Comparison of ENCODE assay signal across 9 mouse cellular contexts in the genomic region with DNA sequence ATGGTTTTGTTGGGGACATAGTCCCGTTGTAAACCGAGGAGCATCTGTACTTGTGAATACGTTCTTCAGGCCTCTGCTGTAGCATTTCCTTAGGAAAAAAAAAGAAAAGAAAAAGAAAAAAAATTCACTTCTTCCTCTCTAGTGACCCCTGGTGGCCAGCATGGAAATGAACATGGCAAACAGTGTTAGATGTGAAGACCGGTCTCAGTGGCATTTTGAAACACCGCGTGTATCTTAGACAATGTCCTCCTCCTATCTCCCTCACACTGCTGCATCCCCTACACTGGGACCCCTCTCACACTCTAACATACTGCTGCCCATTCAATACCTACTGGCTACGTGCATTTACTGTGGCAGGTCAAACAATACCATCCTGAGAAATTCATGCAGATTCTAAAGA.
A peak's percentile ranks its signal among the peaks of the same experiment; 100 is the strongest.
DNase-seq lines count a peak whose midpoint lies in the region; ATAC-seq and TF ChIP-seq lines count a peak whose summit lies in the region.
"Had no signal": no experiment of that assay in that cellular context is flagged by ENCODE, and none has a peak within 500 bp of the region (broad histone marks: within the 10 kb centered on the region; RNA-seq: fewer than 3 reads in every experiment).

No protein-coding gene starts in this region.

- no peak overlapping the region for H3K9ac ChIP-seq in heart, embryonic 12.5 days
- H3K9ac ChIP-seq in embryonic facial prominence, embryonic 13.5 days, result no peak overlapping the region
- H3K9ac ChIP-seq: limb, embryonic 13.5 days had no signal

- DNase-seq in heart, postnatal 10 days, result peak; percentile 46 to 70
- DNase-seq in testis, postnatal 14 days (ENCODE audit: low spot score), result no peak
- peak; percentile 65 for DNase-seq in lung, postnatal 10 days

- H3K4me2 ChIP-seq in heart, embryonic 12.5 days, result no peak overlapping the region
- H3K4me2 ChIP-seq in embryonic facial prominence, embryonic 13.5 days, result no peak overlapping the region
- H3K4me2 ChIP-seq: limb, embryonic 13.5 days had no signal

- no peak overlapping the region for H3K4me3 ChIP-seq in heart, embryonic 12.5 days
- no peak overlapping the region for H3K4me3 ChIP-seq in testis, adult 2 months (ENCODE audit: control insufficient read depth, low read depth, low read length)
- H3K4me3 ChIP-seq in embryonic facial prominence, embryonic 13.5 days, result no peak overlapping the region
- H3K4me3 ChIP-seq: limb, embryonic 13.5 days had no signal

- peak; percentile 40; the same call in 1 of the 2 replicates for TF ChIP-seq CTCF in testis, adult 2 months (IDR thresholded peaks at IDR 0.05; ENCODE audit: control insufficient read depth, insufficient read depth, insufficient replicate concordance, low read depth, low read length)

- no peak for ATAC-seq in heart, embryonic 12.5 days (ENCODE audit: insufficient number of reproducible peaks, low FRiP score)
- no peak for ATAC-seq in embryonic facial prominence, embryonic 13.5 days (ENCODE audit: insufficient number of reproducible peaks, insufficient read depth, low FRiP score, low TSS enrichment, low read depth)
- ATAC-seq in monocyte, adult 5-6 weeks (replicated peaks; ENCODE audit: insufficient number of reproducible peaks, low FRiP score, low TSS enrichment, poor library complexity, severe bottlenecking), result no peak
- no peak for ATAC-seq in cerebellum, adult (ENCODE audit: insufficient number of reproducible peaks, low FRiP score, low TSS enrichment)

- intact Hi-C loops in heart, postnatal 10 days (cut with DNase I), result loop anchor here (1.0 kb wide), 1 partner anchor 229 kb away; no protein-coding TSS in a partner anchor

- 29% methylated on average over 7 of the region's 7 CpGs for WGBS in heart, embryonic 12.5 days
- 18% methylated on average over 7 of the region's 7 CpGs for WGBS in embryonic facial prominence, embryonic 13.5 days

- TF ChIP-seq POLR2A in testis, adult 2 months (IDR thresholded peaks at IDR 0.05; ENCODE audit: control insufficient read depth, low read depth, low read length), result no peak

- H3K27ac ChIP-seq in heart, embryonic 12.5 days (ENCODE audit: poor library complexity, severe bottlenecking), result no peak overlapping the region
- H3K27ac ChIP-seq in testis, adult 2 months (ENCODE audit: control insufficient read depth, insufficient read depth, low read depth, low read length), result no peak overlapping the region
- peak overlapping the region; percentile 56; the same call in 1 of the 2 replicates for H3K27ac ChIP-seq in embryonic facial prominence, embryonic 13.5 days
- H3K27ac ChIP-seq: limb, embryonic 13.5 days had no signal

- no peaks in the 10 kb centered on the region for H3K36me3 ChIP-seq in heart, embryonic 12.5 days
- H3K36me3 ChIP-seq in testis, adult 2 months (ENCODE audit: control insufficient read depth, insufficient read depth, low read length), result no peaks in the 10 kb centered on the region
- H3K36me3 ChIP-seq in embryonic facial prominence, embryonic 13.5 days, result no peaks in the 10 kb centered on the region
- H3K36me3 ChIP-seq: limb, embryonic 13.5 days had no signal

- peaks cover 12% of the 10 kb centered on the region for H3K4me1 ChIP-seq in heart, embryonic 12.5 days (replicated peaks)
- no peaks in the 10 kb centered on the region for H3K4me1 ChIP-seq in testis, adult 2 months (ENCODE audit: control insufficient read depth, insufficient read depth, low read length)
- H3K4me1 ChIP-seq in embryonic facial prominence, embryonic 13.5 days, result peaks cover 25% of the 10 kb centered on the region

- H3K27me3 ChIP-seq in heart, embryonic 12.5 days (replicated peaks), result peaks cover 16% of the 10 kb centered on the region
- H3K27me3 ChIP-seq in testis, adult 2 months (ENCODE audit: control insufficient read depth, insufficient read depth, low read length), result no peaks in the 10 kb centered on the region
- H3K27me3 ChIP-seq in embryonic facial prominence, embryonic 13.5 days, result 0 out of 2 replicates have a peak, but pooled peaks cover 2% of the 10 kb centered on the region

- no peaks in the 10 kb centered on the region for H3K9me3 ChIP-seq in heart, embryonic 12.5 days (replicated peaks)
- no peaks in the 10 kb centered on the region for H3K9me3 ChIP-seq in embryonic facial prominence, embryonic 13.5 days
- H3K9me3 ChIP-seq: limb, embryonic 13.5 days had no signal
